Mouse (Mus musculus) mouse trophoblast stem cell (cell line): ENCODE measurements around the gene Tnfrsf1a.

Source experiments
- in situ Hi-C, 2 experiments: fragments of 300-500 bp; cut with MseI, MboI; formaldehyde crosslinking; loops; 2 replicates in 1 of 2; 3 replicates in 1 of 2; pipeline ENCODE4 v1.15.1; 2025

The Tnfrsf1a gene

DNA sequence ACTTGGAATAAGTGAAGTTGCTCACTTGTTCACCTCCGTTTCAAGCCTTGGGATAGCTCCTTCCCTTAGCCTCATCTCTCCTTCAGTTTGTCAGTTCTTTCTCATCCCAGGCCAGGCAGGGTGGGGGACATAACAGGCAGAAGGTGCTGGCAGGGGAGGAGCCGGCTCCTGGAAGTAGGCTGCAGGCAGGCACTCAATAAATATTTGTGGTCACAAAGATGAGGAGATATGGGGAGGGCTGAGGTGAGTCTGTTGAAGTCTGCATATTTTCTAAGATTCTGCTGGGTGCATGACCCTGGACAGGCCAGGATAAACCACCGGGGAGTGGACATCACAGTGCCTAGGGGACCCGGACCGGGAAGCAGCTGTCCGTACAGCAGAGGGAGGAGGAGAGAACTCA lies 25.6 kb upstream of the Tnfrsf1a start:
- in situ Hi-C loops, result no loop called here

- in situ Hi-C loops, result no loop called here
Measured at GRCm38 (mm10) chr6:125325337-125325736, 23.8 kb upstream of the Tnfrsf1a start.

DNA sequence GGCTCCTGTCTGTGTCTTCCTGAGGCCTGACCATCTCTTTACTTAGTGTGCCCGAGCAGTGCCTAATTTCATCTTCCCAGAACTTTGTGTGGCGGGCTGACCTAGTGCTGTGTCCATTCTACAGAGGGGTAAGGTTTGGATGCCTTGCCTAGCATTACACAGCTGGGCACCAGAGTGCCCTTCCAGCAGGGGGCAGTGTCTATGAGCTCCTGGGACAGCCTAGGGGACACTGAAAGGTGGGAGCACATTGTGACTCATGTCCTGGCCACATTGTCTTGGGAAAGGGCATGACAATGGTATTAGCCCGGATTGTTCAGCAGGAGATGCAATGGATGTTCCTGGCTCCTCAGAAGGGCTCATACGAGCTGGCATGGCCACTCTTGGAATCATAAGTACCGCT lies 20.9 kb upstream of the Tnfrsf1a start:
- in situ Hi-C loops, result no loop called here

- in situ Hi-C loops, result loop anchor here in 1 of 2 experiments (5.0 kb wide), 1 partner anchor 37 kb away; no protein-coding TSS in a partner anchor
Measured at GRCm38 (mm10) chr6:125330626-125331326, 18.4 kb upstream of the Tnfrsf1a start.

DNA sequence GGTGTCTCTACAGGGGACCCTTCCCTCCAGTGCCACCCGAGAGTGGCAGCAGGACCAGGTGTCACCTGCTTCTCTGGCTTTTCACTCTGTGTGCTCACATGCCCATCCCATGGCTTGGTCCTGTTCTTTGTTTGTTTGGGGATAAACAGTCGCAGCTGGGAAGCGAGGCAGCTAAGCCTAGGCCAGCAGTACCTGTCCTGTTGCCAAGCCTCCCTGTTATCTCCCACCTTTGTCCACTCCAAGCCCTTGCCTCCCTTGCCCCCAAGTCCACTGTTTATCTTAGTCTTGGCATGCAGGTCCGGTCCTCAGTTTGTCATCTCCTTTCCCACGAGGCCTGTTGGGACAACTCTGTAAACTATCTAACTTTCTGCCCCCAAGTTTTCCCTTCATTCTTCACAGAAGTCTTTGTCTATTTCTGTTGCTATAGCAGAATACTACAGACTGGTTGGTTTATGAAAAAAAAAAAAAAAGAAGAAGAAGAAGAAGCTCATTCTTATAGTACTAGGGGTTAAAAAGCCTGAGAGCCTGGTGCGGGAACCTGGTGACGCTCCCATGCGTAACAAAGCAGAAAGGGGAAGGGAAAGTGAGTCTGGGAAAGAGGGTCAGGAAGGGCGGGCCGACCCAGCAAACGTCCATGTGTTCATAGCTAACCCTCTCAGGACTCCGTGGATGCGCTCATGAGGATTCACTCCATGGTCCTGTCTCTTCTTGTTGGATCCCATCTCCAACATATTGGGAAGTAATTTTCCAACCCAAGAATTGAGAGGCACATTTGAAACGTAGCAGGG lies 15.9 kb upstream of the Tnfrsf1a start:
- in situ Hi-C loops, result loop anchor here in 1 of 2 experiments (5.0 kb wide), 1 partner anchor 34 kb away; no protein-coding TSS in a partner anchor

DNA sequence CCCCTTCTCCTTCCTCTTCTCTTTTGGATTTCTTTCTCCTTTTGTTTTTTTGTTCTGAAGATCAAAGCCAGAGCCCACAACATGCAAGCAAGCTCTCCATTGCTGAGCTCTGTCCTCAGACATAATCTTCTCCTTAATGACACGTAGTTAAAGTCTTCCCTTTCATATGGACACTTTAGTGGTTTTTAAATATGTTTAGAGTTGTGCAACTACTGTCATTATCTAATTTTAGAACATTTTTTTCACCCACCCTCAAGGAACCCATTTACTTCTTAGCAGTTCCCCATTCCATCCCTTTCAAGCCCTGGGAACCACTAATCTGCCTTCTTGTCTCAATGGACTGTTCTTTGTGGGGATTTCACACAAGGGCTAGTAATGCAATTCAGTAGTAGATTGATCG lies 14.8 kb upstream of the Tnfrsf1a start:
- in situ Hi-C loops, result loop anchor here in 1 of 2 experiments (5.0 kb wide), 1 partner anchor 33 kb away; no protein-coding TSS in a partner anchor

GRCm38 (mm10) chr6:125338791-125339660 lies 10.1 kb upstream of the Tnfrsf1a start:
- in situ Hi-C loops, result no loop called here

DNA sequence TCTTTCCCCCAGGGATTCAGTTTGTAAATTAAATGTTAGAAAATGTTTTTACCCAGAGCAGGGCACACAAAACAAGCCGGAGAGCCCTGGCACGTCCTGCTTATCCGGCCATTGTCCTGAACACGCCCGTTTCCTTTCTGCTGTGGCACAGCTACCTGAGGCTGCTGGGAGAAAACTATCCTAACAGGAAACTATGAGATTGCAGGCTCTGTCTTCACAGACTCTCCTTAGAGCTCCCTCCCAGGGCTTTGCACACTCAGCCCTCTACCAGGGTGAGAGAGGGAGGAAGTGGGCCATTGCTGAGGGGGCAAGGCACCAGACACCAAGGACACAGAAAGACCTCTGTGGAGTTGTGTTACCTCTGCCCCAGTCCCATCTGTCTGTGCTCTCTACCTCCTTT lies 8.9 kb upstream of the Tnfrsf1a start:
- in situ Hi-C loops, result no loop called here

DNA sequence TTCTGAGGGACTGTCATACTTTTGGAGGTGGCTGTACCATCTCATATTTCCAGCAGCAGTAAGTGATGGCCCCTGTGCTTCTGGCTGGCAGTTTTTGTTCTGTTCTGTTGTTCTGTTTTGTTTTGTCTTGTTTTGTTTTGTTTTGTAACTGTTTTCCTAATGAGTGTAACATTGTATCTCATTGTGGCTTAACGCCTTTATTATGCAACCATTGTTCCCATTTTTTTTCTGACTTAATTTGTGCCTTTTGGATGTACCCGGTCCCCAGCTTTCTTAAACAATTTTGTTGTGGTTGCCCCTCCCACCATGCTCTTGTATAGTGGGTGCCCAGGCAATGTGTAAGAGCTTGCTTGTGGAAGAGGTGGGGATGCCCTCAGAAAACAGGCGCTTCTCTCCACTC lies 7.0 kb upstream of the Tnfrsf1a start:
- in situ Hi-C loops, result no loop called here

DNA sequence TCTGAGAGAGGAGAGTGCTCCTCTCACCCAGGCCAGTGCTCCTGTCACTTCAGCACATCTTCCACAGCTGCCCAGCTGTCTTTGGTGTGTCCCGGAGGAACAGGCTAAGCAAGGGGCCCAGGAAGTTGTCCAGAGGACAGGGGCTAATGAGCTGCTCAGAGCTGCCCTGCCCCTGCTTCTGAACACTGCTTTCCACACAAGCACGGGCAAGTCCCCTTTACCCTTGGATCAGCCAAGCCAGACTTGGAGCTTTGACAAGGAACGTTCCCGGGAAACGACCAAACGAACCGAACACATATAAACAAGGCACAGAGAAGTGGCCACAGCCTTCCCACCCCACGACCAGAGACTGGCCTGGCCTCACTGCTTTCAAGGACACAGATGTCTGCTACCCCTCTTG lies 5.1 kb upstream of the Tnfrsf1a start:
- in situ Hi-C loops, result no loop called here

- in situ Hi-C loops, result no loop called here
Measured at GRCm38 (mm10) chr6:125344866-125345265, 4.3 kb upstream of the Tnfrsf1a start.

- in situ Hi-C loops, result no loop called here
Measured at GRCm38 (mm10) chr6:125345625-125346024, 3.5 kb upstream of the Tnfrsf1a start.

DNA sequence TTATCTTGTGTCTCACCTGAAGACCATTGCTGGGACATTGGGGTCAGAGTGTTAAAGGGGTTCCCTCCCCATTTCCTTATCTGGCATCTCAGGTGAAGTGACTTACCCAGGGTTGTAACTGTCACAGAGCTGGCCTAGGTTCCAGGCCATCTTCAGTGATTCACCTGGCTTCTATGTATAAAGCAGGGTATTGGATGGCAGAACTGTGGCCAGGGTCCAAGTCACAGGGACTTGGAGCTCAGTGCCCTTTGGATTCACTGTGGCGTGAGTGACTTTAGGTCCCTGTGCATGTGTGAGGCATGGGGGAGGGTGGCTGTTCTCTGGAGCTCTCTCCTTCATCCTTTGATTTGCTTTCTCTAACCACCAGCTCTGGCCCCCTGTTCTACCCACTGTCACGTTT lies 3.1 kb upstream of the Tnfrsf1a start:
- in situ Hi-C loops, result no loop called here

DNA sequence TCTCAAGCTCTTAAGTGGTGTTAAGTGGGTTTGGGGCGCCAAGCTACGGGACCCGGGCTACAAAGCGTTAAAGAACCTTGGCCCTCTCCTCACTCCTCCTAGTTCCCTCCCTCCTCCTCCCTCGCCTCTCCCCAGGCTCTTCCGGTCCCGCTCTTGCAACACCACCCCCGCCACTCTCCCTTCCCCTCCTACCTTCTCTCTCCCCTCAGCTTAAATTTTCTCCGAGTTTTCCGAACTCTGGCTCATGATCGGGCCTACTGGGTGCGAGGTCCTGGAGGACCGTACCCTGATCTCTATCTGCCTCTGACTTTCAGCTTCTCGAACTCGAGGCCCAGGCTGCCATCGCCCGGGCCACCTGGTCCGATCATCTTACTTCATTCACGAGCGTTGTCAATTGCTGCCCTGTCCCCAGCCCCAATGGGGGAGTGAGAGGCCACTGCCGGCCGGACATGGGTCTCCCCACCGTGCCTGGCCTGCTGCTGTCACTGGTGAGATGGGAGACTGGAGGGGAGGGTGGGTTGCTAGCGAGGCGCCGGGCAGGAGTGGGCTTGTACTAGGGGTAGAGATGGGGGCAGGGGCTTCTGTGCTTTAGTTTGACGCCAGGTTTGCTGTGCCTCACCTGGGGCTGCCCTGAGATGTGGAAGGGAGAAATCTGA lies 541 bp downstream of the Tnfrsf1a start:
- in situ Hi-C loops, result no loop called here

DNA sequence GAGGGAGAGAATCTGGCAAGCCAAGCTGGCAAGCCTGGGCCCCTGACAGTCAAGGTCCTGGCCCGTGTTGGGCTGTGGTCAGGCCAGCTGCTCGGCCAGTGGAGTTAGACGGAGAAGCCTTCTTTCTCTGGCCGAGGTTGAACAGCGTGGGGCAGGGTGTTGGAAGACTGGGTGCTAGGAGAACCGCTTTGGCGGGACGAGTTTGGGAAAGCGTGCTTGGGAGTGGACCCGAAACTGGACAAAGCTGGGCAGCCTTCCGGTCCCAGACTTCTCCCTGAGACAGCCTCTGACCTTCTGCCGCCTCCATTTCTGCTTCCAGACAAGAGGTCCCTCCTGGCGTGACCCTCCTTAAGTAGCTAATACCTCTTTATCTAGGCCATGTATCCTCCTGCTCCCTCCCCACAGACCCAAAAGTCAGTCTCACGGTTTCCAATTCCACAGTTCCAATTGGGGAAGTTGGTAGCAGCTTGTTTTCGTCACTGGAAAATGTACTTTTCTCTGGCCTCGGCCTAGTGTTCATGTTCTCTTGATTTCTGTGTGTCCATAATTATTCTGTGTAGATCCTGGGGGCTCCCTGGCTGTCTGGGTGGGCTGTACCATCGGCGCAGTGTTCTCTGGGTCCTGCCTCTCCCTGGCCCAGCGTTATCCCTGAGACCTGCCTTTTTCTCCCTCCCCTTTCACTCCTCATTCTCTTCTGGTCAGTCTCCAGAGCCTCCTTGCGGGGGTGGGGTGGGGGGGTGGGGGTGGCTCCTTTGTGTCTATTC lies 1.3 kb downstream of the Tnfrsf1a start:
- in situ Hi-C loops, result no loop called here

- in situ Hi-C loops, result no loop called here
Measured at GRCm38 (mm10) chr6:125350995-125351324, 1.8 kb downstream of the Tnfrsf1a start.

DNA sequence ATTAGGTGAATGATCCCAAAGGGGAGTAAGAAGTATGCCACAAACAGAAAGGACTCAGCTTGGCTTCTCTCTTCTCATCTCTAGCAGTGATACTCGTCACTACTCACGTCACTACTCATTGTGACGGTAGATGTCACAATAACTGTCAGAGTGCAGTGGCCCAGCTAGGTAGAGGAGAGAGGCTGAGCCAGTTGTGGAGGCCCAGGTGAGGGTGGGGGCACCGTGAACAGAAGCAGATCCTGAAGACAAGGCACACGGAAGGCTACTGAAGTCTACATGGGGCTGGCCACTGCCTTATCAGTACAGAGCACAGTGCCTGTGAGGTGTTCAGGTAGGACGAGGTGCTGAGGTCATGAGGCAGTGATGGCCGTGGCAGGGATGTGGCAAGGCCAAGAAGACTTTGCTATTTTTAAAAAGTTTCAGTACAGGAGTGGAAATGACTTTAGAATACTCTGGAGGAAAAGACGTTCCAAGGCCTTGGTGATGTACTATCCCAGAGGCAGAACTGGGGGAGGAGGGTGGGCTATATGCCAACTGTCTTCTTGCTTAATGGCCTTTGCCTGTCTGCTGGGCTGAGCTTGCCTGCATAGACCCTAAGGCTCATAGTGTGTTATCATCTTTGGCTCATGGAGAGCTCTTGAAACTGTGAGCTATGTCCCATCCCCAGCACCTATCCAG lies 2.3 kb downstream of the Tnfrsf1a start:
- in situ Hi-C loops, result no loop called here

DNA sequence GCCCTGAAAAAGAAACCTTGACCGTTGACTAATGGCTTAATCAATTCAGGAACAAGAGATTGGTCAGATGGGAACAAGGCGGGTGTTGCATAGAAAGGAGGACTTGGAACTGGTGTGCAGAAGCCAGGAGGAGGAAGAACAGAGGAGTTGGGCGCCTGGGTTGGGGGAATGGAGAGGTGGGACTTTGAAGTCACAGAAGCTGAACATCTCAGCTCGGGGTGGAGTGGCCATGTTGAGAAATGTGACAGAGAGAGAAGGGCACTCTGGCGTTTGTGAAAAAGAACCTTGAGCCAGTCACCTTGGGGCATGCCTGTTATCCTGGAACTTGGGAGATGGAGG lies 2.9 kb downstream of the Tnfrsf1a start:
- in situ Hi-C loops, result no loop called here

- in situ Hi-C loops, result no loop called here
Measured at GRCm38 (mm10) chr6:125352811-125353210, 3.6 kb downstream of the Tnfrsf1a start.

- in situ Hi-C loops, result no loop called here
Measured at GRCm38 (mm10) chr6:125353221-125353620, 4.1 kb downstream of the Tnfrsf1a start.
